Mouse (Mus musculus): Measurements from ENCODE around the gene Gm21970.
A peak's percentile ranks its signal among the peaks of the same experiment; 100 is the strongest.

GRCm38 (mm10) chr16:91405640-91406584 is 14.4 kb downstream of the Gm21970 start, which contains the start of gene Il10rb:
- TF ChIP-seq CTCF (IDR thresholded peaks at IDR 0.05) (no peak), EP300 (IDR thresholded peaks at IDR 0.05) (peak; percentile 24; the same call in 1 of the 2 replicates)

Measured in lung, postnatal 0 days (tissue).